Mouse (Mus musculus): ENCODE data around the gene Cox16. TPM values are rescaled to one million over a fixed set of nuclear protein-coding genes. Genes with fewer than 3 reads are reported as not detected.
"Not testable (repeated sequence)": the region's sequence is repeated elsewhere in the genome, so short reads cannot be mapped to it uniquely, and the experiment has no call there.

Gene Cox16
- total RNA-seq, 2 experiments from 2014 or later = 34.5 to 45.3 TPM

- Histone ChIP-seq H3K27ac (no peak overlapping the region), H3K4me3 (no peak overlapping the region)
- no peak for TF ChIP-seq CTCF (conservative IDR thresholded peaks at IDR 0.05)
- DNase-seq (ENCODE audit: low spot score in 2 of 2) = no peak
These were observed 71.7 kb downstream of the Cox16 start for GRCm38 (mm10) chr12:81413211-81413610.

GRCm38 (mm10) chr12:81408966-81409365 lies 76.0 kb downstream of the Cox16 start:
- TF ChIP-seq CTCF (conservative IDR thresholded peaks at IDR 0.05) = no peak
- no peak overlapping the region for H3K4me3 ChIP-seq
- no peak for DNase-seq (ENCODE audit: low spot score in 2 of 2)
- no peak overlapping the region for H3K27ac ChIP-seq

DNA sequence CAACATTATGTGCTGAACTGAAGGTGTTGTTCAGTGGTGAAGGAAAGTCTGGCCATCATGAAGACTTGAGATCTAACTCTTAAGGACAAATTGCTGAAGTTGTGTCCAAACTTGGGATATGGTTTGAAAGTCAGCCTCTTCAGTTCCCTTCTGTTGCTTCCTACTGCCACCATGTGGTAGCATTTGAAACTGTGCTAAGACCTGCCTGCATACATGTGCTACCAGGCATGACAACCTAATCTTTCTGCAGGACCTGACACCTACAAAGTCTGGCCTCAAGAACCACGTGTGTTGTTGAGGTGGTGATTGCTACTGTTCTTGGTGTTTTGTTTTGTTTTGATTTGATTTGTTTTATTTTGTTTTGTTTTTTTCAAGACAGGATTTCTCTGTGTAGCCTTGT lies 82.7 kb downstream of the Cox16 start:
- Histone ChIP-seq H3K27ac (no peak overlapping the region), H3K4me3 (no peak overlapping the region)
- peak; percentile 95 for TF ChIP-seq CTCF (conservative IDR thresholded peaks at IDR 0.05)
- peak; percentile 67 to 78 for DNase-seq (ENCODE audit: low spot score in 2 of 2)

- not testable (repeated sequence) for DNase-seq (ENCODE audit: low spot score in 2 of 2); H3K4me3 ChIP-seq; H3K27ac ChIP-seq
These were observed 105.6 kb downstream of the Cox16 start, which contains the start of gene Gm4787 for GRCm38 (mm10) chr12:81379364-81379763. TSS of gene Gm4787 (minus strand) at chr12:81379464.

GRCm38 (mm10) chr12:81333841-81334240 lies 151.1 kb downstream of the Cox16 start:
- no peak for DNase-seq (ENCODE audit: low spot score in 2 of 2)
- H3K4me3 ChIP-seq = peak overlapping the region; percentile 66; the same call in 1 of the 2 replicates
- H3K27ac ChIP-seq = no peak overlapping the region
- TF ChIP-seq CTCF (conservative IDR thresholded peaks at IDR 0.05) = no peak

- Histone ChIP-seq H3K27ac (peak within 1 kb of the TSS; percentile 87), H3K4me3 (peak within 1 kb of the TSS; percentile 66)
- TF ChIP-seq CTCF (conservative IDR thresholded peaks at IDR 0.05) = 0 out of 2 replicates have a peak, but pooled peaks have one; percentile 2
- peak; percentile 46 to 65 for DNase-seq (ENCODE audit: low spot score in 2 of 2)
These were observed 152.0 kb downstream of the Cox16 start, which contains the start of gene Slc8a3 for GRCm38 (mm10) chr12:81332875-81333421. TSS of gene Slc8a3 (minus strand) at chr12:81333180.

DNA sequence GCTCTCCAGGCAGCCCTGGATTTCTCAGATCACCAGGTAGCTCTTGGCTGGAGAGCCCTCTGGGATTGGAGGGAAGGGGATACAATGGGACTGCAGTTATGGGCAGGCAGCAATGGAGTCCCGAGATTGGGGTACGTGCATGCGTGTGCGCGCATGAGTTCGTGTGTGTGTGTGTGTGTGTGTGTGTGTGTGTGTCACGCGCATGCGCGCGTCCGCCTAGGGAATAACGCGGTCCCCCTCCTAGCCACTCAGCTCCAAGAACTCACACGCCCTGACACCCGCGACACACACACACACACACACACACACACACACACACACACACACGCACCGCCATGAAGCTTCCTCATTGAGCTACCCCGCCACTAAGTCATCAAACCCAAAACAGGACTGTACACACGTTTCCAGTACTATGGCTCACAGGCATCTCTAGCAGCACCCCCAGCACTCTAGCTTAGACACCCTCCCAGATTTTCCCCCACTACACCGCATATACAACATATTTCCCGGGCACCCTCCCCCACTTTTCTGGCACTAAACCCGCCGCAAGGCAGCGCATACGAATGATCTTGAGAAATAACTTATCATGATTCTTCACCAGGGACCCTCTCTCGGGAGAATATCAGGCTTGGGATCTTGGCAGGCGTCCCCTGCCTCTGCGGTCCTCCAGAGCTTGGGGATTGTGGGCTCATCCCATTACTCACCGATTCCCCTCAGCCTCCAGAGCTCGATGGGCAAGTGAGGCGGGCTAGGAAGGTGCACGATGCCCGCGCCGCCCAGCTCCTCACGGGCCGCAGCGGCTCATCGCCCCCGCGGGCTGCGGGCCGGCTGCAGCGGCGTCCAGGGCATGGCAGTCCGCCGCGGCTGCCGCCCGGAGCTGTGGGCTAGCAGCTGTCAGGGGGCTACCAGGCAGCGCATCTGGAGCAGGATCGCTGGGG lies 152.7 kb downstream of the Cox16 start:
- no peak for TF ChIP-seq CTCF (conservative IDR thresholded peaks at IDR 0.05)
- Histone ChIP-seq H3K4me3 (peak overlapping the region; percentile 66), H3K27ac (peak overlapping the region; percentile 87)
- peak; percentile 34 to 70 for DNase-seq (ENCODE audit: low spot score in 2 of 2)

- Histone ChIP-seq H3K4me3 (no peak overlapping the region), H3K27ac (no peak overlapping the region)
- no peak for TF ChIP-seq CTCF (conservative IDR thresholded peaks at IDR 0.05)
- no peak for DNase-seq (ENCODE audit: low spot score in 2 of 2)
These were observed 153.8 kb downstream of the Cox16 start for GRCm38 (mm10) chr12:81331046-81331638.

- TF ChIP-seq CTCF (conservative IDR thresholded peaks at IDR 0.05) = no peak
These were observed 159.9 kb downstream of the Cox16 start for GRCm38 (mm10) chr12:81324991-81325390.

GRCm38 (mm10) chr12:81324116-81324515 lies 160.8 kb downstream of the Cox16 start:
- no peak overlapping the region for H3K4me3 ChIP-seq
- no peak overlapping the region for H3K27ac ChIP-seq
- TF ChIP-seq CTCF (conservative IDR thresholded peaks at IDR 0.05) = no peak
- DNase-seq (ENCODE audit: low spot score in 2 of 2) = peak; percentile 48 to 55

More at GRCm38 (mm10) chr12:81324991-81325390, 159.9 kb downstream of the Cox16 start:
- Histone ChIP-seq H3K4me3 (no peak overlapping the region), H3K27ac (no peak overlapping the region)
- DNase-seq (ENCODE audit: low spot score in 2 of 2) = no peak

DNA sequence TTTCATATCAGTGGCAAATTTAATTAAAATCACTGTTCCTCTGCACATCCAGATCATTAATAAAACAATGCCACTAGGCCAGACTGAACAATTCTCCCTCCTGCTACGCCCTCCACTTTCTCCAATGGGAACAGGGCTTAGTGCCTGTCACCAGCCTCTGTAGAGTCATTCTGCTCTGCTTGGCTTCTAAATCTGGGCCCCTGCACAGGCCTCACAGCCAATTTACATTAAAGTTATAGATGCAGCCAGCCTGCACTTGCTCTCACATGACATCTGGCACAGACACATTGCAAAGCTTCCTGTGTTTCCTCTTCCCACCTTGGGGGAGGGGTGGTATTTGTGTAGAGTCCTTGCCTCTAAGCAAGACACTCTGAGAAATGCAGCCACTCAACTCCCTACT lies 163.9 kb downstream of the Cox16 start:
- Histone ChIP-seq H3K27ac (no peak overlapping the region), H3K4me3 (no peak overlapping the region)
- TF ChIP-seq CTCF (conservative IDR thresholded peaks at IDR 0.05) = no peak
- DNase-seq (ENCODE audit: low spot score in 2 of 2) = no peak

- Histone ChIP-seq H3K27ac (no peak overlapping the region), H3K4me3 (no peak overlapping the region)
- DNase-seq (ENCODE audit: low spot score in 2 of 2) = no peak
- TF ChIP-seq CTCF (conservative IDR thresholded peaks at IDR 0.05) = no peak
These were observed 167.1 kb downstream of the Cox16 start for GRCm38 (mm10) chr12:81317811-81318210.

- Histone ChIP-seq H3K4me3 (no peak overlapping the region), H3K27ac (no peak overlapping the region)
- no peak for DNase-seq (ENCODE audit: low spot score in 2 of 2)
- no peak for TF ChIP-seq CTCF (conservative IDR thresholded peaks at IDR 0.05)
These were observed 169.0 kb downstream of the Cox16 start for GRCm38 (mm10) chr12:81315953-81316352.

Other genes with a start within 250 kb of the Cox16 start
- gene Slc8a3, start 151.9 kb downstream of the Cox16 start, total RNA-seq (2021) = 10 to 100 TPM in 1 of 2 experiments, 1 to 10 TPM in 1; 9.1 to 10.8 TPM
- gene Gm4787, start 105.7 kb downstream of the Cox16 start, total RNA-seq (2021) = 1 to 10 TPM; 2.2 to 2.3 TPM
- gene Adam4, start 63.2 kb downstream of the Cox16 start, total RNA-seq (2021) = 1 to 10 TPM; 2.2 to 3.4 TPM
- gene Gm20498, start 47.8 kb upstream of the Cox16 start, total RNA-seq (2021) = 10 to 100 TPM; 37.3 to 40.0 TPM
- gene Synj2bp, start 47.8 kb upstream of the Cox16 start, total RNA-seq (2021) = 10 to 100 TPM; 28.9 to 32.4 TPM
- under 1 TPM; 0.23 to 0.27 TPM for gene Adam21, start 83.3 kb upstream of the Cox16 start, total RNA-seq (2021)
- gene Med6, start 109.9 kb upstream of the Cox16 start, total RNA-seq (2021) = 10 to 100 TPM; 31.6 to 32.1 TPM
- gene Ttc9, start 146.1 kb upstream of the Cox16 start, total RNA-seq (2021) = 10 to 100 TPM; 37.3 to 38.0 TPM

All from layer of hippocampus, adult 2 months (tissue).